Mouse (Mus musculus) gastrocnemius, postnatal 10 days (tissue): ENCODE data around the gene Alkbh8. TPM values are rescaled to one million over a fixed set of nuclear protein-coding genes. Genes with fewer than 3 reads are reported as not detected.

Source experiments
- total RNA-seq, 2 experiments: library from RNA; stranded (reverse); gene quantifications; 2 replicates each; pipeline ENCODE4 v1.2.3; 2021

Alkbh8 gene
- total RNA-seq, 2 experiments from 2014 or later, result 15.4 to 18.1 TPM

Other genes starting within 250 kb of the Alkbh8 start
- gene Cwf19l2, start 68.5 kb downstream of the Alkbh8 start, total RNA-seq, result 10 to 100 TPM; 16.7 to 19.2 TPM
- gene Gucy1a2, start 197.6 kb downstream of the Alkbh8 start, total RNA-seq, result 1 to 10 TPM; 6.3 to 8.1 TPM